Mouse (Mus musculus): ENCODE measurements around the gene Ddx52.

Ddx52 gene

GRCm38 (mm10) chr11:83941950-83942840 lies at the start of gene Ddx52:
Gene Ddx52, plus strand, starts transcription at chr11:83942062.
- peak; percentile 83 for DNase-seq (ENCODE audit: low spot score)

- DNase-seq (ENCODE audit: low spot score): no peak
Measured at GRCm38 (mm10) chr11:83893325-83893724, 48.5 kb upstream of the Ddx52 start.

GRCm38 (mm10) chr11:83896430-83897410 lies 45.1 kb upstream of the Ddx52 start:
- DNase-seq (ENCODE audit: low spot score): no peak

GRCm38 (mm10) chr11:83897569-83897968 lies 44.3 kb upstream of the Ddx52 start:
- no peak for DNase-seq (ENCODE audit: low spot score)

- DNase-seq (ENCODE audit: low spot score): no peak
Measured at GRCm38 (mm10) chr11:83902812-83903211, 39.0 kb upstream of the Ddx52 start.

GRCm38 (mm10) chr11:83905756-83906155 lies 36.1 kb upstream of the Ddx52 start:
- DNase-seq (ENCODE audit: low spot score): no peak

GRCm38 (mm10) chr11:83908376-83908775 lies 33.5 kb upstream of the Ddx52 start:
- no peak for DNase-seq (ENCODE audit: low spot score)

- no peak for DNase-seq (ENCODE audit: low spot score)
Measured at GRCm38 (mm10) chr11:83913824-83914311, 28.0 kb upstream of the Ddx52 start.

- DNase-seq (ENCODE audit: low spot score): no peak
Measured at GRCm38 (mm10) chr11:83914501-83914900, 27.4 kb upstream of the Ddx52 start.

- DNase-seq (ENCODE audit: low spot score): no peak
Measured at GRCm38 (mm10) chr11:83922600-83922999, 19.3 kb upstream of the Ddx52 start.

GRCm38 (mm10) chr11:83927097-83927496 lies 14.8 kb upstream of the Ddx52 start:
- DNase-seq (ENCODE audit: low spot score): no peak

GRCm38 (mm10) chr11:83932506-83933106 lies 9.3 kb upstream of the Ddx52 start:
- no peak for DNase-seq (ENCODE audit: low spot score)

- no peak for DNase-seq (ENCODE audit: low spot score)
Measured at GRCm38 (mm10) chr11:83933376-83933775, 8.5 kb upstream of the Ddx52 start.

- peak; percentile 40 for DNase-seq (ENCODE audit: low spot score)
Measured at GRCm38 (mm10) chr11:83935986-83936665, 5.7 kb upstream of the Ddx52 start.

GRCm38 (mm10) chr11:83938556-83938955 lies 3.3 kb upstream of the Ddx52 start:
- DNase-seq (ENCODE audit: low spot score): no peak

- DNase-seq (ENCODE audit: low spot score): no peak
Measured at GRCm38 (mm10) chr11:83956822-83957221, 15.0 kb downstream of the Ddx52 start.

- no peak for DNase-seq (ENCODE audit: low spot score)
Measured at GRCm38 (mm10) chr11:83961983-83962382, 20.1 kb downstream of the Ddx52 start.

GRCm38 (mm10) chr11:83963991-83964921 lies 22.4 kb downstream of the Ddx52 start, which contains the start of gene Synrg:
Gene Synrg, plus strand, starts transcription at chr11:83964428.
- DNase-seq (ENCODE audit: low spot score): peak; percentile 89

GRCm38 (mm10) chr11:83967436-83968204 lies 25.8 kb downstream of the Ddx52 start:
- no peak for DNase-seq (ENCODE audit: low spot score)

All from left cerebral cortex, adult 11 months (tissue).